Mouse (Mus musculus) layer of hippocampus, adult 18-20 months (tissue): ENCODE measurements around the gene Dll4. TPM values are rescaled to one million over a fixed set of nuclear protein-coding genes. Genes with fewer than 3 reads are reported as not detected.

Source experiments
- DNase-seq, 2 experiments: peaks; one replicate each; pipeline ENCODE4 v3.0.0; 2022; ENCODE audit warnings: low spot score in 2 of 2
- total RNA-seq, 2 experiments: library from RNA; stranded (reverse); gene quantifications; 2 replicates each; pipeline ENCODE4 v1.2.3; 2021

The Dll4 gene
- total RNA-seq, 2 experiments from 2014 or later = 2.0 to 2.8 TPM

GRCm38 (mm10) chr2:119379455-119379854 lies 53.9 kb downstream of the Dll4 start:
- DNase-seq = no peak

Other genes with a start within 250 kb of the Dll4 start
- 1 to 10 TPM in 1 of 2 experiments, under 1 TPM in 1; 0.46 to 1.2 TPM for gene Rad51, start 213.0 kb upstream of the Dll4 start, total RNA-seq
- 10 to 100 TPM; 54.7 to 55.5 TPM for gene Rmdn3, start 168.8 kb upstream of the Dll4 start, total RNA-seq
- gene Gchfr, start 158.0 kb upstream of the Dll4 start, total RNA-seq = under 1 TPM in 1 of 2 experiments, not detected in 1; 0.74 TPM
- not detected for gene Gm14137, start 151.3 kb upstream of the Dll4 start, total RNA-seq
- gene Zfyve19, start 117.2 kb upstream of the Dll4 start, total RNA-seq = 10 to 100 TPM; 35.7 to 42.4 TPM
- gene Dnajc17, start 117.0 kb upstream of the Dll4 start, total RNA-seq = 10 to 100 TPM; 17.3 to 17.6 TPM
- not detected for gene Ppp1r14d, start 95.9 kb upstream of the Dll4 start, total RNA-seq
- 1 to 10 TPM; 2.0 to 2.3 TPM for gene Spint1, start 88.4 kb upstream of the Dll4 start, total RNA-seq
- gene Rhov, start 54.5 kb upstream of the Dll4 start, total RNA-seq = 1 to 10 TPM; 7.5 to 7.9 TPM
- gene Vps18, start 37.0 kb upstream of the Dll4 start, total RNA-seq = 10 to 100 TPM; 44.2 to 49.9 TPM
- gene Chac1, start 25.4 kb downstream of the Dll4 start, total RNA-seq = 1 to 10 TPM; 6.6 TPM
- 10 to 100 TPM; 17.8 to 18.9 TPM for gene Ino80, start 151.9 kb downstream of the Dll4 start, total RNA-seq
- gene Exd1, start 221.8 kb downstream of the Dll4 start, total RNA-seq = under 1 TPM; 0.64 to 0.76 TPM
- 100 to 1,000 TPM; 154 to 166 TPM for gene Chp1, start 221.9 kb downstream of the Dll4 start, total RNA-seq